Mouse (Mus musculus): ENCODE measurements around the gene Nmd3. TPM values are rescaled to one million over a fixed set of nuclear protein-coding genes. Genes with fewer than 3 reads are reported as not detected.

Gene Nmd3
- polyA plus RNA-seq, 2 experiments = 57.5 to 127 TPM

- no peaks in the 10 kb centered on the region for H3K9me3 ChIP-seq (ENCODE audit: control insufficient read depth, low read length)
- 89% methylated on average over 6 of the region's 6 CpGs for WGBS
- no peaks in the 10 kb centered on the region for H3K36me3 ChIP-seq (ENCODE audit: control insufficient read depth, insufficient read depth, low read length)
- H3K9ac ChIP-seq (ENCODE audit: low read depth, low read length, severe bottlenecking) = no peak overlapping the region
- ATAC-seq (ENCODE audit: low FRiP score, low read depth) (no peak), DNase-seq (ENCODE audit: low spot score) (no peak)
- no peak overlapping the region for H3K4me3 ChIP-seq (replicated peaks; ENCODE audit: low read length)
- H3K4me1 ChIP-seq (ENCODE audit: control insufficient read depth, insufficient read depth, low read length) = no peaks in the 10 kb centered on the region
- TF ChIP-seq POLR2A (IDR thresholded peaks at IDR 0.05; ENCODE audit: borderline replicate concordance, extremely low read depth, insufficient read depth, insufficient read length) = no peak
- no peaks in the 10 kb centered on the region for H3K27me3 ChIP-seq (ENCODE audit: control insufficient read depth, insufficient read depth, low read length)
- no peak overlapping the region for H3K27ac ChIP-seq (replicated peaks; ENCODE audit: low read depth, low read length)
- no peak overlapping the region for H3K4me2 ChIP-seq (replicated peaks; ENCODE audit: low read depth, low read length, severe bottlenecking)
Observed at GRCm38 (mm10) chr3:69717476-69717875, 4.3 kb upstream of the Nmd3 start.

DNA sequence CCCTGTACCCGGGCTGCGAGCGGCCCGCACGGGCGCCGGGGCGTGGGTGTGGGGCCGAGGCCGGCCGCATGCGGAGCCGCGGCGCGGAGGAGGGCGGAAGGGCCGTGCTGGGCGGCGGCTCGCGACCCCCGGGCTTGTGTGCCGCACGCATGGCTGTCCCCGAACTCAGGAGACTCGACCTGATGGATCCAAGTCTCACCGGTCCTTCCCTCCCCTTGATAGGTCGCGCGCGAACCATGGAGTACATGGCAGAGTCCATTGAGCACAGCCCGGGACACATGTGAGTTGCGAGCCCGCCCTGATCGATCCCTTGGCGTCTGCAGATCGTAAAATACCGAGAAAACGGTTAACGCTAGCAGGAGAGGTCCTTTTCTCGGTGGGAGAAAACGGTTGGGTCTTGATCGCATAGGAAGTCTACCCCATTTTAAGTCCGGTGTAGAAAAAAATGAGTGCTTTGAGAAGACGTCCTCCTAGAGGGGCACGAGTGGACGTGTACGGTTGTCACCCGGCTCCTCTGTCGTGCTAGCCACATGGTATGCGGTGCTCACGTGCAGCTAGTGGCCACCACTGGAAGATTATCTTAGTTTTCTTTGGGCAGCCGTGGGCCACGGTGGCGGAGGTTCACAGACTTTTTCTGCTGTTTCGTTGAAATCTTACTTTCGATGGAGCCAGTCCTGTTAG is 542 bp downstream of the Nmd3 start:
- DNase-seq (ENCODE audit: low spot score) (peak; percentile 33), ATAC-seq (ENCODE audit: low FRiP score, low read depth) (peak; percentile 82)
- no peak for TF ChIP-seq POLR2A (IDR thresholded peaks at IDR 0.05; ENCODE audit: borderline replicate concordance, extremely low read depth, insufficient read depth, insufficient read length)
- Histone ChIP-seq H3K4me2 (replicated peaks; ENCODE audit: low read depth, low read length, severe bottlenecking) (peak overlapping the region; percentile 82), H3K9ac (ENCODE audit: low read depth, low read length, severe bottlenecking) (peak overlapping the region; percentile 95), H3K4me3 (replicated peaks; ENCODE audit: low read length) (peak overlapping the region; percentile 97), H3K4me1 (ENCODE audit: control insufficient read depth, insufficient read depth, low read length) (peaks cover 9% of the 10 kb centered on the region), H3K9me3 (ENCODE audit: control insufficient read depth, low read length) (no peaks in the 10 kb centered on the region), H3K36me3 (ENCODE audit: control insufficient read depth, insufficient read depth, low read length) (peaks cover 8% of the 10 kb centered on the region; the same call in 1 of the 2 replicates), H3K27me3 (ENCODE audit: control insufficient read depth, insufficient read depth, low read length) (no peaks in the 10 kb centered on the region), H3K27ac (replicated peaks; ENCODE audit: low read depth, low read length) (peak overlapping the region; percentile 89)
- 1% methylated on average over 42 of the region's 58 CpGs for WGBS

DNA sequence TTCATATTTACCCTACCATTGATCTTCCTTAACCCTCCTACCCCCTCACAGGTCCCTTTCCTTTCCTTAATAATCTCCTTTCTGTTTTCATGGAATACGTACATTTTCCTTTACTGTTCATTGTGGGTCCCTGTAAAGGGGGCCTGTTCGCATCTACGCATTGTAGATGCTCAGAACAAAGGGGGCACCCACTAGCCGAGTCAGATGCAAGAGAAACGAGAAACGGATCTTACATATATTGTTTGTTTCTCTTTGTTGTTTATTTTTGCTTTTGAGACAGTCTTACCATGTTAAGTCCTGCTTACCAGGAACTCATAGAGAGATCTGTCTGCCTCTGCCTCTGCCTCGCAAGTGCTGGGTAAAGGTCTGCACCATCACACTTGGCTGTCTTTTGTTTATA is 1.4 kb downstream of the Nmd3 start:
- Histone ChIP-seq H3K27ac (replicated peaks; ENCODE audit: low read depth, low read length) (no peak overlapping the region), H3K4me2 (replicated peaks; ENCODE audit: low read depth, low read length, severe bottlenecking) (peak overlapping the region; percentile 82), H3K9me3 (ENCODE audit: control insufficient read depth, low read length) (no peaks in the 10 kb centered on the region), H3K4me1 (ENCODE audit: control insufficient read depth, insufficient read depth, low read length) (peaks cover 9% of the 10 kb centered on the region), H3K36me3 (ENCODE audit: control insufficient read depth, insufficient read depth, low read length) (peaks cover 9% of the 10 kb centered on the region; the same call in 1 of the 2 replicates), H3K27me3 (ENCODE audit: control insufficient read depth, insufficient read depth, low read length) (no peaks in the 10 kb centered on the region), H3K4me3 (replicated peaks; ENCODE audit: low read length) (peak overlapping the region; percentile 97), H3K9ac (ENCODE audit: low read depth, low read length, severe bottlenecking) (peak overlapping the region; percentile 95)
- DNase-seq (ENCODE audit: low spot score) = no peak
- TF ChIP-seq POLR2A (IDR thresholded peaks at IDR 0.05; ENCODE audit: borderline replicate concordance, extremely low read depth, insufficient read depth, insufficient read length) = no peak
- WGBS = 36% methylated on average over 7 of the region's 7 CpGs
- no peak for ATAC-seq (ENCODE audit: low FRiP score, low read depth)

DNA sequence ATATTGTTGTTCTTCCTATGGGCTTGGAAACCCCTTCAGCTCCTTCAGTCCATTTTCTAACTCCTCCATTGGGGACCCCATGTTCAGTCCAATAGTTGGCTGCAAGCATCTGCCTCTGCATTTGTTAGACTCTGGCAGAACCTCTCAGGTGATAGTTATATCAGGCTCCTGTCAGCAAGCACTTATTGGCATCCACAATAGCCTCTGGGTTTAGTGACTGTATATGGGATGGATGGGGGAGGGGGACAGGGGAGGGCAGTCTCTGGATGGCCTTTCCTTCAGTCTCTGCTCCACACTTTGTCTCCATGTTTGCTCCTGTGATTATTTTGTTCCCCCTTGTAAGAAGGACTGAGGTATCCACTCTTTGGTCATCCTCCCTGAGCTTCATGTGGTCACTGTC is 9.1 kb downstream of the Nmd3 start:
- Histone ChIP-seq H3K36me3 (ENCODE audit: control insufficient read depth, insufficient read depth, low read length) (peaks cover 52% of the 10 kb centered on the region), H3K4me2 (replicated peaks; ENCODE audit: low read depth, low read length, severe bottlenecking) (no peak overlapping the region)
- TF ChIP-seq POLR2A (IDR thresholded peaks at IDR 0.05; ENCODE audit: borderline replicate concordance, extremely low read depth, insufficient read depth, insufficient read length) = no peak

GRCm38 (mm10) chr3:69733939-69734338 is 12.2 kb downstream of the Nmd3 start:
- no peak overlapping the region for H3K4me2 ChIP-seq (replicated peaks; ENCODE audit: low read depth, low read length, severe bottlenecking)
- WGBS = 77% methylated on average over 2 of the region's 2 CpGs
- no peak overlapping the region for H3K27ac ChIP-seq (replicated peaks; ENCODE audit: low read depth, low read length)
- peaks cover 58% of the 10 kb centered on the region for H3K36me3 ChIP-seq (ENCODE audit: control insufficient read depth, insufficient read depth, low read length)
- H3K9ac ChIP-seq (ENCODE audit: low read depth, low read length, severe bottlenecking) = no peak overlapping the region
- H3K4me3 ChIP-seq (replicated peaks; ENCODE audit: low read length) = no peak overlapping the region
- H3K4me1 ChIP-seq (ENCODE audit: control insufficient read depth, insufficient read depth, low read length) = no peaks in the 10 kb centered on the region
- no peak for TF ChIP-seq POLR2A (IDR thresholded peaks at IDR 0.05; ENCODE audit: borderline replicate concordance, extremely low read depth, insufficient read depth, insufficient read length)
- no peaks in the 10 kb centered on the region for H3K9me3 ChIP-seq (ENCODE audit: control insufficient read depth, low read length)
- no peaks in the 10 kb centered on the region for H3K27me3 ChIP-seq (ENCODE audit: control insufficient read depth, insufficient read depth, low read length)
- ATAC-seq (ENCODE audit: low FRiP score, low read depth) (no peak), DNase-seq (ENCODE audit: low spot score) (no peak)

More for the DNA sequence above, 9.1 kb downstream of the Nmd3 start:
- H3K4me1 ChIP-seq (ENCODE audit: control insufficient read depth, insufficient read depth, low read length) = no peaks in the 10 kb centered on the region
- no peak overlapping the region for H3K9ac ChIP-seq (ENCODE audit: low read depth, low read length, severe bottlenecking)
- no peaks in the 10 kb centered on the region for H3K9me3 ChIP-seq (ENCODE audit: control insufficient read depth, low read length)
- no peak overlapping the region for H3K4me3 ChIP-seq (replicated peaks; ENCODE audit: low read length)
- DNase-seq (ENCODE audit: low spot score) = no peak
- no peak overlapping the region for H3K27ac ChIP-seq (replicated peaks; ENCODE audit: low read depth, low read length)
- no peak for ATAC-seq (ENCODE audit: low FRiP score, low read depth)
- no peaks in the 10 kb centered on the region for H3K27me3 ChIP-seq (ENCODE audit: control insufficient read depth, insufficient read depth, low read length)
